Mouse (Mus musculus): ENCODE results near the gene Izumo4.

The Izumo4 gene

GRCm38 (mm10) chr10:80692249-80693165 is 9.5 kb upstream of the Izumo4 start:
- CTCF ChIA-PET, result interaction anchor here in 2 of 4 experiments (0.6 to 1.3 kb wide), 6 partner anchors 32 to 862 kb away, joined by 3 to 6 read pairs (median 4); no protein-coding TSS in a partner anchor

DNA sequence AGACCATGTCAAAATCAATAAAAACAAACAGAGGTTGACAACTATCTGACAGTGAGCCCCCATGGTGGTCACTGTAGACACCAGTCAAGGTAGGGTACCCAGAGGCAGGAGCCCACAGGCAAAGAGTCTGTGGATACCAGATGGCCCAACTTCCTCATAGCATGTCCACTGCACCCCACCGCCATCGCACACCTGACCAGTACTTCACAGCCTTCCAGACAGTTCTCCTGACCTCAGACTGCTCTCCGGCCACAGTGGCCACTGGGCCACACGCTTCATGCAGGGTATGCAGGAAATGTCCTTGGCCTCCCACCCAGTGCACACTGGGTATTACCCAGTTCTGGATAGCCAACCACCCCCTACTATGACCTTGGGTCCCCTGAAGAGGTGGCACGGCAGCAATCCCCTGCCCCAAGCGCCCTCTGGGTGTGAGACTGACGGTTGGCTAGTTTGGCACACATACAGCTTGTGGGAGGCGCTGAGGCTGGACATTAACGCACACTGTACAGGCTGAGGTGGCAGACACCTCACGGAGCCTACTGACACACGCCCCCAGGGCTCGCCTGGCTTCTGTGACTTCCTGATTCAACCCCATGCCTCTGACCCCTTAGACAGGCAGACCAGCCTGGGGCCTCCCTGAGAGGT is 8.5 kb upstream of the Izumo4 start:
- ChIA-PET CTCF (no interaction called here), POLR2A (interaction anchor here in 2 of 4 experiments (0.7 to 10.4 kb wide), 7 partner anchors 9 to 364 kb away, joined by 3 to 141 read pairs (median 5); partner anchors contain the start of genes Mknk2 (in 2 of the 2), Izumo4 (in 1 of the 2) and Pcsk4 (in 1 of the 2))

More at GRCm38 (mm10) chr10:80692249-80693165, 9.5 kb upstream of the Izumo4 start:
- POLR2A ChIA-PET, result interaction anchor here (0.7 to 10.4 kb wide), 22 partner anchors 8 to 363 kb away, joined by 3 to 141 read pairs (median 3); partner anchors contain the start of genes Izumo4 (in 2 of the 4), Mknk2 (in 2 of the 4), Csnk1g2 (in 1 of the 4) and Pcsk4 (in 1 of the 4)

DNA sequence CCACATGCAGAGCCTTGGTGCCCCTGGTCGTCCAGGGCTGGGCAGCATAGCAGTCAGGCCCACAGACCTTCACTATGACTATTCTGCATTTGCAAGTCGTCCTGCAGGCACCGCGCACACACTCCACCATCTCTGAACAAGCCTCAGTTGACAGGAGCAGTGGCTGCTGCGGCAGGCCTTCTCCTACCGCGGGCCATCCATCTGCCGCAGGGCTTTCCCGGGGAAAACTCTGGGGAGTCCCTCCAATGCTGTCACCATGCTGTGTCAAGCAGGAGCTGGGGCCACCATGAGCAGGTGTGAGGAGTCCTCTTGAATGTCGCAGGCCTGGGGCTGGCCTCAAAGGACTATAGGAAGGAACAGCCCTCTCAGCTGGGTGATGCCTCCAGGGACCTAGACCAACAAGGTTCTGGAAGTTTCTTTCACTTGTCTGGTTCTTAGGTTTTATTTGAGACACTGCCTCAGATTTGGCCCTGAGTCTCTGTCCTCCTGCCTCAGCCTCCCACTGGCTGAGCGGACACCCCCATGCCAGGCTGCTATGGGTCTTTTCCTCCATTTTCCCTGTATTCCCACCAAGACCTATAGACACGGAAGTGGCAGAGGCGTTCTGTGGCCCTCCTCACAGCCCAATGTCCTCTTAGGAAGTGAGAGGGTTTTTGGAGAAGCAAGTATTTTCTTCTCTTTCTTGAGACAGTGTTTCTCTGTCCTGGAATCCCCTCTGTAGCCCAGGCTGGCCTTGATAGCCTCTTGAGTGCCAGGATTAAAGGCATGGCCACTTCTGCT is 7.6 kb upstream of the Izumo4 start:
- POLR2A ChIA-PET, result interaction anchor here (0.9 to 10.4 kb wide), 13 partner anchors 9 to 73 kb away, joined by 3 to 141 read pairs (median 5); partner anchors contain the start of genes Mknk2 (in 2 of the 4) and Csnk1g2 (in 1 of the 4)
- CTCF ChIA-PET, result interaction anchor here in 1 of 4 experiments (0.6 to 1.2 kb wide), 5 partner anchors 10 to 422 kb away, joined by 3 to 5 read pairs (median 4); no protein-coding TSS in a partner anchor

DNA sequence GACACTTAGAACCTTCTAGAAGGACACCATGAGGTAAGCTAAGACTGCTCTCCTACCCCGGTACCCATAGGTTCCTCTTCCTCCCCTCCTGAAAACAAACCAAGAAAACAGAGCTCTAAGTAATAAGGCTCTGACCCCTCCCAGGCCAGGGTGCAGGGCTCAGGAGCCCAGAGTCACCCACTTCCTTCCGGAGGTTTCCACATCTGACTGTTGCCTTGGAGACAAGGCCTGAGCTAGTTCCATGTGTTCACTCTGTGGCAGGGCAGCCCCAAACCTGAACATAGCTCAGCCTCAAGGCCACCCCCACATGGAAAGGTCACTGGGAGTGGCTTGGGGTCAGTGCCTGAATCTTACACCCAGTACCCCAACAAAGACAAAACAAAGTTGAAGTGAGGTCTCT is 6.8 kb upstream of the Izumo4 start:
- CTCF ChIA-PET, result interaction anchor here in 2 of 4 experiments (0.6 to 1.9 kb wide), 8 partner anchors 11 to 421 kb away, joined by 3 to 6 read pairs (median 4); partner anchors contain the start of gene Rexo1 (in 1 of the 2)
- POLR2A ChIA-PET, result interaction anchor here (0.6 to 10.4 kb wide), 19 partner anchors 11 to 134 kb away, joined by 3 to 141 read pairs (median 5); partner anchors contain the start of genes Mknk2 (in 2 of the 4), Ap3d1 (in 1 of the 4), Csnk1g2 (in 1 of the 4) and Rexo1 (in 1 of the 4)

- ChIA-PET POLR2A (interaction anchor here (0.8 to 10.4 kb wide), 25 partner anchors 8 to 135 kb away, joined by 3 to 141 read pairs (median 4); partner anchors contain the start of genes Mknk2 (in 2 of the 4), Rexo1 (in 2 of the 4), Ap3d1 (in 1 of the 4) and Csnk1g2 (in 1 of the 4)), CTCF (interaction anchor here in 3 of 4 experiments (0.6 to 1.9 kb wide), 13 partner anchors 8 to 293 kb away, joined by 3 to 7 read pairs (median 3); partner anchors contain the start of gene Rexo1 (in 1 of the 3))
Measured at GRCm38 (mm10) chr10:80695801-80696501, 6.0 kb upstream of the Izumo4 start.

DNA sequence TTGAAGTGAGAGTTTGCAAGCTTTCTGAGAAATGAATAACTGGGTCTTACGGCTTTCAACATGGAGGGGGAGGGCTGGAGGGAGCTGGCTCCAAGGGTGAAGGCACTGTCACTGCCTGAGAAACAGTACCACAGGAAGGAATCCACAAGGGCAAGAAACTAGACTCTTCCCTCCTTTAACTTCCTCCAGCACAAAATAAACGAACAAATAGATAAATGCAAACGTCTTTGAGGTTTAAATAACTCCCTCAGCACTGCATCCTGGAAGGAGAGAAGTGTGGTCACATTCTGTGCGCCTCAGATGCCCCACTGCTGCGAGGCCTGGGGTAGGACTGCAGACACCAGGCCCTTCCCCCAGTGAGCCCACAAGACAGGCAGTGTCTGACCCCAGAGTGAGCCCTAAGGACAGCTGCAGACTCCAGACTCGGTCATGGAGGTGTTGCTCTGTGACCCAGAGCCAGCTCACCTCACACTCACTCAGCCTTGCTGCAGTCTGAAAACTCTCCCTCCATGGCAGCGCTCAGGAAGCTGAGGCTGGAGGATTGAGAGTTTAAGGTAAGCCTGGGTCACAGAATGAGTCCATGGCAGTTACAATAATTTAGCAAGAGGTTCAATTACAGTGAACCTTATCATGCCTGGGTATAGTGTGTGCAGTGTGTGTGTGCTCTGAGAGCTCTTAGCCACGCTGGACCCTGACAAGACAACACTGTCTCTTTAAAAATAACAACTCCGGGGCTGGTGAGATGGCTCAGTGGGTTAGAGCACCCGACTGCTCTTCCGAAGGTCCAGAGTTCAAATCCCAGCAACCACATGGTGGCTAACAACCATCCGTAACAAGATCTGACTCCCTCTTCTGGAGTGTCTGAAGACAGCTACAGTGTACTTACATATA is 5.2 kb upstream of the Izumo4 start:
- ChIA-PET CTCF (interaction anchor here (0.5 to 1.9 kb wide), 10 partner anchors 9 to 294 kb away, joined by 3 to 7 read pairs (median 3); partner anchors contain the start of genes Klf16 (in 1 of the 4) and Rexo1 (in 1 of the 4)), POLR2A (interaction anchor here (0.6 to 10.4 kb wide), 20 partner anchors 9 to 135 kb away, joined by 3 to 141 read pairs (median 3); partner anchors contain the start of genes Mknk2 (in 2 of the 4), Abhd17a (in 1 of the 4), Ap3d1 (in 1 of the 4) and Rexo1 (in 1 of the 4))

DNA sequence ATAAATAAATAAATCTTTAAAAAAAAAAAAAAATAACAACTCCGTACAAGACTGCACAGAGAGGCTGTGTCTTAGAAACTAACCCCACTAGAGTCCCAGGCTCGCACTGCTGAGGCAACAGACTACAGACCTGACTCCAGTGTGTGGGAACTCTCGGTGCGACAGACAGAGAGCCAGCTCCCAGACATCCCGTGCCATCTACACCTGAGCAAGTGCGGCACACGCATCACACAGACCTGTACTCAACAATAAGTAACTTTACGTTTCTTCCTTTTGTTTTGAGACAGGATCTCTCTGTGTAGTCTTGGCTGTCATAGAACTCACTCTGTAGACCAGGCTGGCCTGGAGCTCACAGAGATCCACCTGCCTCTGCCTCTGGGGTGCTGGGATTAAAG is 4.6 kb upstream of the Izumo4 start:
- POLR2A ChIA-PET, result interaction anchor here in 3 of 4 experiments (0.6 to 10.4 kb wide), 10 partner anchors 9 to 107 kb away, joined by 3 to 141 read pairs (median 3); partner anchors contain the start of genes Mknk2 (in 2 of the 3) and Abhd17a (in 1 of the 3)
- CTCF ChIA-PET, result interaction anchor here (0.5 to 1.5 kb wide), 6 partner anchors 36 to 294 kb away, joined by 3 to 5 read pairs (median 3); partner anchors contain the start of gene Klf16 (in 1 of the 4)

DNA sequence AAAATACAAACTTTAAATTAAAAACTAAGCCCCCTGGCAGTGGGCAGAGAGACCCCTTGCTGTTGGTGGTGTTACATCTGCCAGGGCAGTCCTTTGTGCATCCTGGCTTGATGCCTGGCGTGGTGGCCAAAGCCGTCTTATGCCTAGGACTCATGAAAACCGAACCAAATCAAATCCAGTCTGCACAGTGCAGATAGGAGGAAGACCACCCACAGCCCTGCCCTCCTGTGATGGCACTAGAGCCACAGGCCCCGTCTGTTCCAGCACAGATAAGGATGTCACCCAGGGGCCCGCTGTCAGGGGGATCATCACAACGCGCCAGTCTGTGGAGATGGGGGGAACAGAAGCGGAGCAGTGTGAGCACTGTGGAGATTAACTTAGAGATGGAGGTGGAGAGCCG is 4.2 kb upstream of the Izumo4 start:
- ChIA-PET POLR2A (interaction anchor here in 3 of 4 experiments (0.7 to 10.4 kb wide), 9 partner anchors 10 to 114 kb away, joined by 3 to 141 read pairs (median 3); partner anchors contain the start of genes Mknk2 (in 2 of the 3) and Csnk1g2 (in 1 of the 3)), CTCF (interaction anchor here in 2 of 4 experiments (1.2 to 1.5 kb wide), 2 partner anchors 11 to 38 kb away, joined by 3 to 4 read pairs; no protein-coding TSS in a partner anchor)

DNA sequence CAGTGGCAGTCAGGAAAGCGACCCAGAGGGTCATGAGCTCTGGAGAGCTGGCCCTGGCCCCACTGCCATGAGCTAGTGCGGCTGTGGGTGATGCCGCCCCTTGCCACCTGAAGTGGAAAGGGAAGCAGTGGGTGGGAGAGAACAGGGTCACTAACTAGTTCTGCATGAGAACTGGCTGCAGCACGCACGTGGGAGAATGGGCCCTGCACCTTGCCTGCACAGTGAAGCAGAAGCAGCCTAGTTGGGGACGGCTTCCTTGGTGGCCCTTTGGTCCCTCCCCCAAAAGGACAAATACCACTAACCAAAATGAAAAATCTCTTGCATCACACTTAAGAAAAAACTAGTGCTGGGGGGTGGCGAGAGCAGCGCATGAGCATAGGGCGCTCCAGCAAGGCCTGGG is 3.4 kb upstream of the Izumo4 start:
- ChIA-PET POLR2A (interaction anchor here in 3 of 4 experiments (0.7 to 10.4 kb wide), 11 partner anchors 11 to 408 kb away, joined by 3 to 141 read pairs (median 3); partner anchors contain the start of genes Mknk2 (in 2 of the 3), Csnk1g2 (in 1 of the 3) and Map2k2 (in 1 of the 3)), CTCF (interaction anchor here in 3 of 4 experiments (0.5 to 1.5 kb wide), 5 partner anchors 11 to 322 kb away, joined by 3 to 4 read pairs (median 3); no protein-coding TSS in a partner anchor)

- ChIA-PET CTCF (interaction anchor here in 1 of 4 experiments (0.9 to 1.5 kb wide), 2 partner anchors 13 to 122 kb away, joined by 4 read pairs; no protein-coding TSS in a partner anchor), POLR2A (interaction anchor here in 2 of 4 experiments (0.9 to 10.4 kb wide), 6 partner anchors 10 to 121 kb away, joined by 3 to 141 read pairs (median 6); partner anchors contain the start of genes Mknk2 (in 2 of the 2) and Abhd17a (in 1 of the 2))
Measured at GRCm38 (mm10) chr10:80700038-80700504, 1.9 kb upstream of the Izumo4 start.

DNA sequence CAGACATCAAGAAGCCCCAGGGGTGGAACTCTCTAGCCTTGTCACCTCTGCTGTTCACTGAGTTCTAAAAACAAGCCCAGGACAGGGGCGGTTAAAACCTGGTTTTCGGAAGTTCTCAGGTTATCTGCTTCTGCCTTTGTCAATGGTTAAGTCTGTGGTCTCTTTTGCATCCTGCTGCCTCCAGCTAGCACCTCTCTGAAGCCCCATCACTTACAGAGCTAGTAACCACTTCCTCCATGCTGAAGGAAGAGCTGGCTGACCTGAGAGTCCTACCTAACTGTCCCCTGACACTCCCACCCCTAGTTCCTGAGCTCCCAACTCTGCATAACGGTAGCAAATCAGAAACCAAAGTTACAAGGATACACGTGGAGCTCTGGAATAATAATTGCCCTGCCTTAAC is 1.3 kb upstream of the Izumo4 start:
- POLR2A ChIA-PET, result interaction anchor here in 3 of 4 experiments (0.5 to 10.4 kb wide), 9 partner anchors 8 to 320 kb away, joined by 3 to 141 read pairs (median 3); partner anchors contain the start of gene Mknk2 (in 1 of the 3)
- CTCF ChIA-PET, result interaction anchor here (0.5 to 1.5 kb wide), 8 partner anchors 40 to 1019 kb away, joined by 3 to 5 read pairs (median 3); partner anchors contain the start of gene Cdc34 (in 1 of the 4)

DNA sequence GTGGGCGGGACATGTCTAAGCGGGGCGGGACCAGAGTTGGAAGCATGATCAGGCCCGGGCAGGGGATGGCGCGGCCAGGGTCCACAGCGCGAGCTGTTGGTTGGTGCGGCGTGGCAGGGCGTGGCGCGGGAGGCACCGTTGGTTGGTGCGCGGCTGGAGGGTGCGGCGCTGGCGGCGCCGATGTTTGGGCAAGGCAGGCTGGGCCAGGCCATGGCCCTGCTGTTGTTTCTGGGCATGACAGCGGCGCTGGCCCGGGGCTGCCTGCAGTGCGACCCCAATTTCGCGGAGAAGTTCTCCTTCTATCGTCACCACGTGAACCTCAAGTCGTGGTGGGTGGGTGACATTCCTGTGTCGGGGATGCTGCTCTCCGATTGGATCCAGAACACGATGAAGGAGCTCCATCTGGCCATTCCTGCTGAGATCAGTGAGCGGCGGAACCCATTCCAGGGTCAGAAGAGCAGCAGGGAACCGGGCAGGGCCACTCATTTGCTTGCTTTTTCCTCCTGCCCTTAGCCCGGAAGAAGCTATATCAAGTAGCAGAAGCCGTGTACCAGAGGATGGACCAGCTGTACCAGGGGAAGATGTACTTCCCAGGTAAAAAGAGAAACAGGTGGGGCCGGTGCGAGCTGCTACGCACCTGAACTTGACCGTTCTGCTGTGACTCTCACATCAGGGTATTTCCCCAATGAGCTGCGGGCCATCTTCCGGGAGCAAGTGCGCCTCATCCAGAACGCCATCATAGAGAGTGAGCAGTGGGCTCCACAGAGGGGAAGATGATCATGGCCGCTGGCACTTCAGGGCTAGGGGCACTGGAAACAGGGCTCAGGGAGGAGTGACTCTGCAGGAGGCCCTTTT is 779 bp downstream of the Izumo4 start:
- CTCF ChIA-PET, result interaction anchor here in 3 of 4 experiments (0.5 to 1.5 kb wide), 19 partner anchors 15 to 312 kb away, joined by 3 to 5 read pairs (median 4); partner anchors contain the start of genes Gadd45b (in 1 of the 3) and Gng7 (in 1 of the 3)
- POLR2A ChIA-PET, result interaction anchor here (0.6 to 9.4 kb wide), 77 partner anchors 8 to 598 kb away, joined by 3 to 124 read pairs (median 4); partner anchors contain the start of genes Ap3d1 (in 3 of the 4), Abhd17a (in 2 of the 4), Csnk1g2 (in 2 of the 4) and Gadd45b (in 2 of the 4)

- ChIA-PET CTCF (interaction anchor here in 2 of 4 experiments (1.0 to 1.5 kb wide), 3 partner anchors 42 to 50 kb away, joined by 3 to 4 read pairs (median 3); no protein-coding TSS in a partner anchor), POLR2A (interaction anchor here in 3 of 4 experiments (0.6 to 9.4 kb wide), 31 partner anchors 8 to 649 kb away, joined by 3 to 124 read pairs (median 6); partner anchors contain the start of genes Abhd17a (in 2 of the 3), Ap3d1 (in 2 of the 3), Mknk2 (in 2 of the 3) and Atp8b3 (in 1 of the 3))
Measured at GRCm38 (mm10) chr10:80703643-80704042, 1.7 kb downstream of the Izumo4 start.

Measured in embryonic stem cell, embryonic (primary cell).